Mouse (Mus musculus): ENCODE data around the gene Ccr9.
A peak's percentile ranks its signal among the peaks of the same experiment; 100 is the strongest.
"Not testable (repeated sequence)": the region's sequence is repeated elsewhere in the genome, so short reads cannot be mapped to it uniquely, and the experiment has no call there.

The Ccr9 gene

GRCm38 (mm10) chr9:123717186-123718008, 39.2 kb downstream of the Ccr9 start, which contains the start of gene Lztfl1:
Lztfl1 (minus strand) TSS chr9:123717697.
- DNase-seq = peak; percentile 97

DNA sequence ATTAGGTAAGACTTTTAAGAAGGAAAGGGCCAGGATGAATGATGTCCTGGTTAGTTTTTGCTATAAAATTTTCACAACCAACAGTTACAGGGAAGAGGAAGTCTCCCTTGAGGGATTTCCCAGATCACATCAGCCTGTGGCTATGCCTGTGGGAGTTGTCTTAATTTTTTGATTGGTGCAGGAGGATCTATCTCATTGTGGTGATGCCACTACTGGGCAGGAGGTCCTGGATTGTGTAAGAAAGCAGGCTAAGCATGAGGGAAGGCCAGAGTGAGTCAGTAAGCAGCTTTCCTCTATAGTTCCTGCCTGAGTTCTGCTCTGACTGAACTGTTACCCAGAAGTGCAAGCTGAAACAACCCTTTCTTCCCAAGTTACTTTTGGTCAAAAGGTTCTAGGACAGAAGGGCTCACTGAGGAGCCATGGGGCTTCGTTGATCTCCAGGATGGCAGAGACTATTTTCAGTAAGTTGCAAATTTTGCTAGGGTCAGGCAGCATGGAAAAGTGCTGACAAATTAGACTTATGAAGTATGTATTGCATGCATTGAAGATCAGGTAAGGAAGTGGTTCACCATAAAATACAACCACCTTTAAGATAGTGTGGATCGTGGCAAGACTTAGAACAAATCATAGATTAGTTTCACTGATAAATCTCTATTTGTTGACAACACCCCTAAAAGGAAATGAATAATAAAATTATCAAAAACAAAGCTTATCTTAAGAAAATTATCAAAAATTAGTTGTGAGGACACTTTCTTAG, 44.7 kb downstream of the Ccr9 start:
- DNase-seq = no peak

- DNase-seq = no peak
Measured at GRCm38 (mm10) chr9:123731271-123731670, 53.0 kb downstream of the Ccr9 start.

DNA sequence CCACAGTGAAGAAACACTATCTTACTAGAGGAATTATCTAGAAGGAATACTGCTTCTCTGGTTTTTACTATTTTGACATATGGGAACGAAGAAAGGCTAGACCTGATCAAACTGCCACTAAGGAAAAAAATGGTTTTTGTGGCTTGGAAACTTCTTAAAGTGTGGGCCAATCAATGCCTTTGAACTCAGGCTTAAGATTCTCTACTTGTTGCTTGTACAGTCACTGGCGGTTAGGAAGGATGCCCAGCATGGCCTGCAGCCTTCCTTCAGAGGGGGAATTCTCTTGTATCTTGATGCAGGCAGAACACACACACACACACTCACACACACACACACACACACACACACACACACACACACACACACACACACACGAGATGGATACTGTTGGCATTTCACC, 55.9 kb downstream of the Ccr9 start:
- DNase-seq = no peak

- DNase-seq = no peak
Measured at GRCm38 (mm10) chr9:123740799-123741198, 62.6 kb downstream of the Ccr9 start.

DNA sequence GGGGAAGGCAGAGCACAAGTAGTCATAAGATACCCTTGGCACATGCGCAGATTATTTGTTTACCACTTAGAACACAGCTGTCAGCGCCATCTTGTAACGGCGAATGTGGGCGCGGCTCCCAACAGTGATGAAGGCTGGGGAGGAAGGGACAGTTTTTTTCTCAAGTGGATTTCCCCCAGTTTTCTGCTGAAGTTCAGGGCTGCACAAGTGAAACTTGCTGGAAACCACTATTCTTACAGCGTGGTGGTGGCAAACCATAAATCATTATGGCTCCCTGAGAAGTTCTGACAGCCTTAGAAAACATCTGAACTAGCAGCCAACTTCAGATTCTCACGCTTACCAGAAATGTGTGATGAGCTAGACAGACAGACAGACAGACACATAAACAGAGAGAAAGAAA, 71.4 kb downstream of the Ccr9 start:
- not testable (repeated sequence) for DNase-seq

DNA sequence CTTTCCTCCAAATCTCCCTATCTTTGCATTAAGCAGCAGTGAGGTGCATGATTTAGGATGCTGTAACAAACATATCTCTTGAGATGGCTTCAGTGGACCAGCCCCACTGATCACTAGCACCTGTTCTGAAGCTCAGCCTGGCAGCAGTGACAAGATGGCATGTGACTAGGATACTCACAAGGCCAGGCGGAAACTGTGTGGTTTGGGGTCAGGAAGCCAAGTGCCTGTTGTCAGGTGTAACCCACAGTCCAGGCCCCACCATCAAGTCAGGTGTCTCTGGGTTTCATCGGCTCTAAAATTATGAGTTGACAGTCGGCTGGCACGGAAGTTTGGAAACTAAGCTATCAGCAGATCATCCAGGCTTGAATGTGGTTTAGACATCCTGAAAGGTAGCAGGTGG, 76.1 kb downstream of the Ccr9 start:
- peak; percentile 4 for DNase-seq

- DNase-seq = no peak
Measured at GRCm38 (mm10) chr9:123756752-123757151, 78.5 kb downstream of the Ccr9 start.

GRCm38 (mm10) chr9:123757326-123757725, 79.1 kb downstream of the Ccr9 start:
- no peak for DNase-seq

- no peak for DNase-seq
Measured at GRCm38 (mm10) chr9:123758156-123758555, 79.9 kb downstream of the Ccr9 start.

DNA sequence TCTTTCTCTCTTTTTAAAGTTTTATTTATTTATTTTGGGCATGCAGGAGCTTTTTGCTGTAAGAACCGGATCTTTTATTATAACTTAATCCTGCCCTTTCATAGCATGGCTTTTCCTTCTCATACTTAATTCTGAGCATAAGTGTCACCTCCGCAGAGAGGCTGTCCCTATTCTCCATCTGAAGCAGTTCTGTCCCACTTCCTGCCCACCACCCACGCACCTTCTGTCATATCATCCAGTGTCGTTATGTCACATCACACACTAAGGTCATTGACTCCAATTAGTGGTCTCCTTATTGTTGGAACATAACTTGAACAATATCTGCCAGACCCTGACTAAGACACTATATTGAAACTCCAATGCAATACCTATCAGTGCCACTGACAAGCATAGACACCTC, 80.4 kb downstream of the Ccr9 start:
- no peak for DNase-seq

DNA sequence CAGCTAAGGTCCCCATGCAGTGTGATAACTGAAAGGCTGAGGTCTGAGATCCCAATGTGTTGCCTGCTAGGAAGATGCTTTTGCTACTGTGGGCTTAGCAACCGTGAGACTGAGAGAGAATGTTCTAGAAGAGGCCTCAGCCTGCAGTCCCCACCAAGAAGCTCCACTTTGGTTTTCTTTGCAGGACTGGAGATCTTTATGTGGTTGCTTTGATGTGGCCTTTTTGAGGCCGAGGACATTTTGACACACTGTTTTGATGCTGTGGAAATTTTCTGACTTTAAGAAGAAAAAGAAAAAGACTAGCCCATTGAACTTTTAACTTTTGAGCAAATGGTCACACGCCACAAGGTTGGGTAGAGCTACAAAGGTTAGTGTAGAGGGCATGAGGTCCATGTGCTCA, 82.6 kb downstream of the Ccr9 start:
- no peak for DNase-seq

DNA sequence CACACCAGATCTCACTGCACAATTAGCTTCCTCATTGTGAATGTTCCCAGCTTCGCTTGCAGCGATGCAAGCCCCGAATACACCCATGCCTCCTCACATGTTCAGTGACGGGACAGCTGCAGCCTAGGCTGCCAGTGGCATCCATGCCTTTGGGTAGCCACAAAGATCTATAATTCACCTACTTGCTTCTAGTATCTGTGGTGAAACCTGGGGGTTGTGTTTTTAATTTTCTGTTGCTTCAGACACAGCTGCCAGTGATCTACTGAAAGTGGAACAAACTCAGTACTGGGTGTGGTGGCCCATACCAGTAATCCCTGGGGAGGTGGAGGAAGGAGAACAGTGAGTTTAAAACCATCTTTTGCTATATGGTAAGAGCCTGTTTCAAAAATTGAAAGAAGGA, 84.6 kb downstream of the Ccr9 start:
- no peak for DNase-seq

GRCm38 (mm10) chr9:123763771-123764170, 85.5 kb downstream of the Ccr9 start:
- DNase-seq = no peak

- DNase-seq = no peak
Measured at GRCm38 (mm10) chr9:123766996-123767395, 88.8 kb downstream of the Ccr9 start.

GRCm38 (mm10) chr9:123768443-123768842, 90.2 kb downstream of the Ccr9 start:
- DNase-seq = no peak

DNA sequence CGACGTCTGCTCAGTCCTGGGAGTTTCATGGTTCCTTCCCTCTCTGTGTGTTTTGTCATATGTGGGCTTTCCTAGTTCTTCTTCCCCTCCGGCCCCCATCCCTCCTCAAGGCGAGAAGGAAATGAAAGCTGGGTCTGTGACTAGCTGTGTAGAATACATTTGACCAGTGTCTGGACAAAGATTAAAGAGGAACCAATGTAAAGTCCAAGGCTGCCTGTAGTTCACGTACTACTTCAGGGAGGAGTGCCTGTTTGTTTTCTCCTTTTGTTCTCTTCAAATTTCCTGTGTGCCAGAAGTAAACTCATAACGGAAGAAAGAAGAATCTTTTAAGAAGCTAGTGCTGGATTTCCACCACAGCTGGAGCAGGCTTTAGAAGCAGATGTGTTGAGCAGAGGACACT, 91.3 kb downstream of the Ccr9 start:
- no peak for DNase-seq

GRCm38 (mm10) chr9:123773299-123773698, 95.1 kb downstream of the Ccr9 start:
- DNase-seq = not testable (repeated sequence)

- no peak for DNase-seq
Measured at GRCm38 (mm10) chr9:123788855-123789529, 110.8 kb downstream of the Ccr9 start.

DNA sequence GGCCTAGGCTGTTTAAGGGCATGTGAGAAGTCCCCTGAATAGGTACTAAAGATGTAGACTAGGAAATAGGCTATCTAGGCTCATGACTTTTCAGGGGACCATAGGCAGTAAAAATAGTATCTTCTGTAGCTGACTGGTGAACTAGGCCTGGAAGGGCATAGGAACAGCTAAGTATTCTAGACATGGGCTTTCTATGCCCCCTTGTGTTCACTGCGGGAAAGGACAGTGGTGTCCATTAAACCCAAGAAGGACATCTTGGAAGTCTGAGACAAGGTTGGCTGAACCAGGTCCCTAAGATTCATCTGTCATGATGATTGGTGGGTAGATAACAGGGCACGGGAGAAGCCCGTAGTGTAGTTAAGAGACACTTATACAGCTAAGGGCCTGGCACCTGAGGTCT, 117.9 kb downstream of the Ccr9 start:
- DNase-seq = peak; percentile 15

- no peak for DNase-seq
Measured at GRCm38 (mm10) chr9:123801527-123801926, 123.3 kb downstream of the Ccr9 start.

- DNase-seq = no peak
Measured at GRCm38 (mm10) chr9:123802421-123802820, 124.2 kb downstream of the Ccr9 start.

- DNase-seq = no peak
Measured at GRCm38 (mm10) chr9:123802896-123803295, 124.7 kb downstream of the Ccr9 start.

DNA sequence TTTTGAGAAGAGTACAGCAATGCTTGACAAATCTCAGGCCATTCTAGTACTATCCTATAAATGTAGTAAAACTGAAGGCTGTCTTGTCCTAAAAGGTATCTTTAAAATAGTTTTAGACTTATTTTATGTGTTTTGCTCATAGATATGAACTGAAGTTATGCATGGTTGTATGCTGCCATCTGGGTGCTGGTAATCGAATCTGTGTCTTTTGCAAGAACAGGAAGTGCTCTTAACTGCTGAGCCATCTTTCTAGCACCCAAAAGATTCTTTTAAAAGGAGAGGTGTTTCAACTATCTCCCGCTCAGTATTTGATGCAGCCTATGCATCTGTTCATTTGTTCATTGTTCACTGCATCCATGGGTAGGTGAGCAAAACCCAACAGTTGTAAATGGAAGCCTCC, 127.0 kb downstream of the Ccr9 start:
- DNase-seq = no peak
